Mouse (Mus musculus): ENCODE data around the gene Grwd1. TPM values are rescaled to one million over a fixed set of nuclear protein-coding genes. Genes with fewer than 3 reads are reported as not detected.
A peak's percentile ranks its signal among the peaks of the same experiment; 100 is the strongest.

Gene Grwd1
- polyA plus RNA-seq, 1 experiment: 110 TPM

GRCm38 (mm10) chr7:45865925-45866910, 35.5 kb upstream of the Grwd1 start:
- Histone ChIP-seq H3K27me3 (ENCODE audit: control insufficient read depth, insufficient read depth, insufficient read length) (peaks cover 8% of the 10 kb centered on the region), H3K36me3 (ENCODE audit: control insufficient read depth, insufficient read depth) (no peaks in the 10 kb centered on the region), H3K4me3 (ENCODE audit: insufficient read depth, poor library complexity, severe bottlenecking) (peak overlapping the region; percentile 48), H3K79me3 (ENCODE audit: low read depth) (no peaks in the 10 kb centered on the region), H3ac (ENCODE audit: control insufficient read depth, insufficient read length, low read depth) (peak overlapping the region; percentile 68), H3K79me2 (ENCODE audit: control insufficient read depth, insufficient read depth) (no peaks in the 10 kb centered on the region)
- peak; percentile 25 for TF ChIP-seq MAX (IDR thresholded peaks at IDR 0.05)
- TF ChIP-seq USF1 (IDR thresholded peaks at IDR 0.05; ENCODE audit: low read depth): no peak
- no peak for TF ChIP-seq CTCF (IDR thresholded peaks at IDR 0.05; ENCODE audit: control insufficient read depth, insufficient read depth, insufficient read length)

- H3K27me3 ChIP-seq (ENCODE audit: control insufficient read depth, insufficient read depth, insufficient read length): no peaks in the 10 kb centered on the region
- no peak overlapping the region for H3ac ChIP-seq (ENCODE audit: control insufficient read depth, insufficient read length, low read depth)
These were observed 33.7 kb upstream of the Grwd1 start for GRCm38 (mm10) chr7:45864435-45864834.

GRCm38 (mm10) chr7:45862804-45863203, 32.1 kb upstream of the Grwd1 start:
- TF ChIP-seq MYOG (IDR thresholded peaks at IDR 0.05; ENCODE audit: control insufficient read depth, extremely low read depth, insufficient read length) (no peak), FOSL1 (IDR thresholded peaks at IDR 0.05; ENCODE audit: insufficient read depth, low read length, poor library complexity, severe bottlenecking) (no peak), MYOD1 (IDR thresholded peaks at IDR 0.05; ENCODE audit: control insufficient read depth, insufficient read length, low read depth) (no peak), CEBPB (IDR thresholded peaks at IDR 0.05; ENCODE audit: low read depth) (no peak), MAX (IDR thresholded peaks at IDR 0.05) (no peak), CTCF (IDR thresholded peaks at IDR 0.05; ENCODE audit: control insufficient read depth, insufficient read depth, insufficient read length) (no peak), USF1 (IDR thresholded peaks at IDR 0.05; ENCODE audit: low read depth) (no peak)
- H3K36me3 ChIP-seq (ENCODE audit: control insufficient read depth, insufficient read depth): no peaks in the 10 kb centered on the region
- H3K79me2 ChIP-seq (ENCODE audit: control insufficient read depth, insufficient read depth): no peaks in the 10 kb centered on the region
- no peaks in the 10 kb centered on the region for H3K79me3 ChIP-seq (ENCODE audit: low read depth)
- H3K27me3 ChIP-seq (ENCODE audit: control insufficient read depth, insufficient read depth, insufficient read length): no peaks in the 10 kb centered on the region
- H3ac ChIP-seq (ENCODE audit: control insufficient read depth, insufficient read length, low read depth): no peak overlapping the region
- H3K4me3 ChIP-seq (ENCODE audit: insufficient read depth, poor library complexity, severe bottlenecking): no peak overlapping the region

More at GRCm38 (mm10) chr7:45864435-45864834, 33.7 kb upstream of the Grwd1 start:
- no peak overlapping the region for H3K4me3 ChIP-seq (ENCODE audit: insufficient read depth, poor library complexity, severe bottlenecking)
- H3K79me3 ChIP-seq (ENCODE audit: low read depth): no peaks in the 10 kb centered on the region
- no peaks in the 10 kb centered on the region for H3K79me2 ChIP-seq (ENCODE audit: control insufficient read depth, insufficient read depth)
- TF ChIP-seq MYOG (IDR thresholded peaks at IDR 0.05; ENCODE audit: control insufficient read depth, extremely low read depth, insufficient read length): no peak
- no peak for TF ChIP-seq MYOD1 (IDR thresholded peaks at IDR 0.05; ENCODE audit: control insufficient read depth, insufficient read length, low read depth)
- TF ChIP-seq CTCF (IDR thresholded peaks at IDR 0.05; ENCODE audit: control insufficient read depth, insufficient read depth, insufficient read length): no peak
- no peak for TF ChIP-seq USF1 (IDR thresholded peaks at IDR 0.05; ENCODE audit: low read depth)
- TF ChIP-seq CEBPB (IDR thresholded peaks at IDR 0.05; ENCODE audit: low read depth): no peak
- TF ChIP-seq FOSL1 (IDR thresholded peaks at IDR 0.05; ENCODE audit: insufficient read depth, low read length, poor library complexity, severe bottlenecking): no peak
- no peak for TF ChIP-seq MAX (IDR thresholded peaks at IDR 0.05)
- H3K36me3 ChIP-seq (ENCODE audit: control insufficient read depth, insufficient read depth): no peaks in the 10 kb centered on the region

GRCm38 (mm10) chr7:45859008-45859407, 28.3 kb upstream of the Grwd1 start:
- Histone ChIP-seq H3K79me3 (ENCODE audit: low read depth) (no peaks in the 10 kb centered on the region), H3K4me3 (ENCODE audit: insufficient read depth, poor library complexity, severe bottlenecking) (no peak overlapping the region), H3K79me2 (ENCODE audit: control insufficient read depth, insufficient read depth) (no peaks in the 10 kb centered on the region), H3K36me3 (ENCODE audit: control insufficient read depth, insufficient read depth) (no peaks in the 10 kb centered on the region), H3K27me3 (ENCODE audit: control insufficient read depth, insufficient read depth, insufficient read length) (no peaks in the 10 kb centered on the region), H3ac (ENCODE audit: control insufficient read depth, insufficient read length, low read depth) (no peak overlapping the region)
- TF ChIP-seq CEBPB (IDR thresholded peaks at IDR 0.05; ENCODE audit: low read depth) (no peak), MYOD1 (IDR thresholded peaks at IDR 0.05; ENCODE audit: control insufficient read depth, insufficient read length, low read depth) (no peak), CTCF (IDR thresholded peaks at IDR 0.05; ENCODE audit: control insufficient read depth, insufficient read depth, insufficient read length) (no peak), USF1 (IDR thresholded peaks at IDR 0.05; ENCODE audit: low read depth) (no peak), FOSL1 (IDR thresholded peaks at IDR 0.05; ENCODE audit: insufficient read depth, low read length, poor library complexity, severe bottlenecking) (no peak), MAX (IDR thresholded peaks at IDR 0.05) (no peak), MYOG (IDR thresholded peaks at IDR 0.05; ENCODE audit: control insufficient read depth, extremely low read depth, insufficient read length) (no peak)

- no peak overlapping the region for H3ac ChIP-seq (ENCODE audit: control insufficient read depth, insufficient read length, low read depth)
- H3K36me3 ChIP-seq (ENCODE audit: control insufficient read depth, insufficient read depth): no peaks in the 10 kb centered on the region
- no peaks in the 10 kb centered on the region for H3K79me3 ChIP-seq (ENCODE audit: low read depth)
- no peaks in the 10 kb centered on the region for H3K27me3 ChIP-seq (ENCODE audit: control insufficient read depth, insufficient read depth, insufficient read length)
- H3K79me2 ChIP-seq (ENCODE audit: control insufficient read depth, insufficient read depth): no peaks in the 10 kb centered on the region
- no peak for TF ChIP-seq CEBPB (IDR thresholded peaks at IDR 0.05; ENCODE audit: low read depth)
- TF ChIP-seq MYOD1 (IDR thresholded peaks at IDR 0.05; ENCODE audit: control insufficient read depth, insufficient read length, low read depth): no peak
- TF ChIP-seq FOSL1 (IDR thresholded peaks at IDR 0.05; ENCODE audit: insufficient read depth, low read length, poor library complexity, severe bottlenecking): no peak
- TF ChIP-seq MAX (IDR thresholded peaks at IDR 0.05): no peak
- TF ChIP-seq USF1 (IDR thresholded peaks at IDR 0.05; ENCODE audit: low read depth): no peak
- TF ChIP-seq MYOG (IDR thresholded peaks at IDR 0.05; ENCODE audit: control insufficient read depth, extremely low read depth, insufficient read length): no peak
- no peak for TF ChIP-seq CTCF (IDR thresholded peaks at IDR 0.05; ENCODE audit: control insufficient read depth, insufficient read depth, insufficient read length)
- H3K4me3 ChIP-seq (ENCODE audit: insufficient read depth, poor library complexity, severe bottlenecking): no peak overlapping the region
These were observed 26.5 kb upstream of the Grwd1 start for GRCm38 (mm10) chr7:45856950-45857901.
